Mouse (Mus musculus) megakaryocyte, embryonic 14.5 days (primary cell): ENCODE measurements around the gene Efr3b.

Experiments used
- FLI1 ChIP-seq: IDR thresholded peaks from 2 replicates; pipeline ENCODE4 v1.6.1; 2012; ENCODE audit warnings: low read length, inconsistent platforms, mixed read lengths
- GATA1 ChIP-seq: IDR thresholded peaks from 3 replicates; pipeline ENCODE4 v1.6.1; 2012; ENCODE audit warnings: mixed read lengths, low read length, inconsistent platforms, borderline replicate concordance

GRCm38 (mm10) chr12:3968380-3968779, 70.3 kb downstream of the Efr3b start:
- no peak for TF ChIP-seq GATA1
- TF ChIP-seq FLI1, result no peak
